Mouse (Mus musculus): Measurements from ENCODE around the gene Sugp1.
"Not testable (repeated sequence)": the region's sequence is repeated elsewhere in the genome, so short reads cannot be mapped to it uniquely, and the experiment has no call there.

Gene Sugp1

GRCm38 (mm10) chr8:70042583-70043455 is at the start of gene Sugp1, which contains the start of gene Mau2:
TSS of gene Sugp1 (plus strand) at chr8:70042813.
TSS of gene Mau2 (minus strand) at chr8:70042734.
- peak; percentile 92 for DNase-seq (ENCODE audit: low spot score)

- DNase-seq (ENCODE audit: low spot score): no peak
Measured at GRCm38 (mm10) chr8:69995422-69995775, 47.2 kb upstream of the Sugp1 start.

GRCm38 (mm10) chr8:69995776-69996588 is 46.6 kb upstream of the Sugp1 start, which contains the start of gene Gatad2a:
TSS of gene Gatad2a (minus strand) at chr8:69996384.
- DNase-seq (ENCODE audit: low spot score): peak; percentile 99

GRCm38 (mm10) chr8:69996589-69997285 is 45.9 kb upstream of the Sugp1 start:
- DNase-seq (ENCODE audit: low spot score): no peak

- no peak for DNase-seq (ENCODE audit: low spot score)
Measured at GRCm38 (mm10) chr8:69998706-69999105, 43.9 kb upstream of the Sugp1 start.

- DNase-seq (ENCODE audit: low spot score): no peak
Measured at GRCm38 (mm10) chr8:69999236-69999635, 43.4 kb upstream of the Sugp1 start.

GRCm38 (mm10) chr8:70000226-70000625 is 42.4 kb upstream of the Sugp1 start:
- no peak for DNase-seq (ENCODE audit: low spot score)

- DNase-seq (ENCODE audit: low spot score): peak; percentile 33
Measured at GRCm38 (mm10) chr8:70001176-70001891, 41.3 kb upstream of the Sugp1 start.

GRCm38 (mm10) chr8:70001892-70002191 is 40.8 kb upstream of the Sugp1 start:
- not testable (repeated sequence) for DNase-seq (ENCODE audit: low spot score)

- no peak for DNase-seq (ENCODE audit: low spot score)
Measured at GRCm38 (mm10) chr8:70003204-70003657, 39.4 kb upstream of the Sugp1 start.

- DNase-seq (ENCODE audit: low spot score): no peak
Measured at GRCm38 (mm10) chr8:70004345-70004744, 38.3 kb upstream of the Sugp1 start.

- no peak for DNase-seq (ENCODE audit: low spot score)
Measured at GRCm38 (mm10) chr8:70005178-70005577, 37.4 kb upstream of the Sugp1 start.

GRCm38 (mm10) chr8:70010796-70011195 is 31.8 kb upstream of the Sugp1 start:
- DNase-seq (ENCODE audit: low spot score): not testable (repeated sequence)

- no peak for DNase-seq (ENCODE audit: low spot score)
Measured at GRCm38 (mm10) chr8:70012350-70012749, 30.3 kb upstream of the Sugp1 start.

- DNase-seq (ENCODE audit: low spot score): no peak
Measured at GRCm38 (mm10) chr8:70012763-70013162, 29.9 kb upstream of the Sugp1 start.

- DNase-seq (ENCODE audit: low spot score): no peak
Measured at GRCm38 (mm10) chr8:70015017-70015416, 27.6 kb upstream of the Sugp1 start.

- DNase-seq (ENCODE audit: low spot score): no peak
Measured at GRCm38 (mm10) chr8:70023596-70023995, 19.0 kb upstream of the Sugp1 start.

GRCm38 (mm10) chr8:70026151-70026550 is 16.5 kb upstream of the Sugp1 start:
- no peak for DNase-seq (ENCODE audit: low spot score)

GRCm38 (mm10) chr8:70030255-70030654 is 12.4 kb upstream of the Sugp1 start:
- no peak for DNase-seq (ENCODE audit: low spot score)

- no peak for DNase-seq (ENCODE audit: low spot score)
Measured at GRCm38 (mm10) chr8:70037994-70038393, 4.6 kb upstream of the Sugp1 start.

- no peak for DNase-seq (ENCODE audit: low spot score)
Measured at GRCm38 (mm10) chr8:70041885-70042546, 597 bp upstream of the Sugp1 start.

Data from ovary, postnatal 14 days (tissue).